Mouse (Mus musculus) MEL (cell line): Measurements from ENCODE around the gene Col24a1. TPM values are rescaled to one million over a fixed set of nuclear protein-coding genes. Genes with fewer than 3 reads are reported as not detected.

Experiments
- DNase-seq: peaks from one replicate; pipeline ENCODE4 v3.0.0; 2011; ENCODE audit warnings: low read depth, low spot score
- H3K27ac ChIP-seq: 2 replicates; pipeline ENCODE4 v1.5.1; 2012; ENCODE audit warnings: low read depth, mild to moderate bottlenecking, control low read depth, low read length, moderate library complexity; ENCODE audit not compliant: control insufficient read depth
- H3K27me3 ChIP-seq, 2 experiments: fragments of 150-350 bp in 1 of 2; sonication (generic) in 1 of 2; 2 replicates each; pipeline ENCODE4 v1.6.1; 2012; ENCODE audit warnings: low read length in 2 of 2, mild to moderate bottlenecking in 2 of 2, improper control_type of control experiment in 1 of 2, moderate library complexity in 1 of 2; ENCODE audit not compliant: insufficient read depth in 2 of 2, control insufficient read depth in 1 of 2
- H3K36me3 ChIP-seq, 2 experiments: 2 replicates each; pipeline ENCODE4 v1.6.1; 2012 to 2014; ENCODE audit warnings: low read length in 2 of 2, improper control_type of control experiment in 1 of 2, inconsistent platforms in 1 of 2, mild to moderate bottlenecking in 1 of 2; ENCODE audit not compliant: insufficient read depth in 2 of 2, control insufficient read depth in 1 of 2
- H3K4me1 ChIP-seq, 2 experiments: fragments of 150-350 bp in 1 of 2; sonication (generic) in 1 of 2; 2 replicates each; pipeline ENCODE4 v1.6.1; 2012; ENCODE audit warnings: low read length in 2 of 2, improper control_type of control experiment in 1 of 2, mild to moderate bottlenecking in 1 of 2; ENCODE audit not compliant: insufficient read depth in 2 of 2, control insufficient read depth in 1 of 2
- H3K4me3 ChIP-seq, 2 experiments: fragments of 150-350 bp in 1 of 2; sonication (generic) in 1 of 2; 2 replicates each; pipeline ENCODE4 v1.5.1; 2012; ENCODE audit warnings: low read depth in 2 of 2, low read length in 2 of 2, mild to moderate bottlenecking in 2 of 2, moderate library complexity in 2 of 2, control low read depth in 1 of 2, improper control_type of control experiment in 1 of 2; ENCODE audit not compliant: control insufficient read depth in 1 of 2, insufficient read depth in 1 of 2
- H3K79me2 ChIP-seq: 2 replicates; pipeline ENCODE4 v1.6.1; 2012; ENCODE audit warnings: mild to moderate bottlenecking, low read length, moderate library complexity; ENCODE audit not compliant: control insufficient read depth, poor library complexity, insufficient read depth
- H3K9ac ChIP-seq: 2 replicates; pipeline ENCODE4 v1.6.1; 2012; ENCODE audit warnings: low read depth, mild to moderate bottlenecking, control low read depth, low read length, moderate library complexity; ENCODE audit not compliant: control insufficient read depth, poor library complexity, severe bottlenecking
- H3K9me3 ChIP-seq: fragments of 150-350 bp; sonication (generic); replicated peaks from 2 replicates; pipeline ENCODE4 v1.6.1; 2012; ENCODE audit warnings: mild to moderate bottlenecking, low read length, improper control_type of control experiment, moderate library complexity; ENCODE audit not compliant: insufficient read depth
- BHLHE40 ChIP-seq: IDR thresholded peaks from 2 replicates; pipeline ENCODE4 v1.6.1; 2012; ENCODE audit warnings: low read depth, mild to moderate bottlenecking, inconsistent platforms, low read length, improper control_type of control experiment, borderline replicate concordance
- E2F4 ChIP-seq: IDR thresholded peaks from 2 replicates; pipeline ENCODE4 v1.6.1; 2011; ENCODE audit warnings: low read depth, low read length, improper control_type of control experiment, borderline replicate concordance
- ELF1 ChIP-seq: IDR thresholded peaks from 2 replicates; pipeline ENCODE4 v1.6.1; 2014; ENCODE audit warnings: low read depth, mild to moderate bottlenecking, inconsistent platforms, low read length, improper control_type of control experiment, moderate library complexity
- ETS1 ChIP-seq: IDR thresholded peaks from 2 replicates; pipeline ENCODE4 v1.6.1; 2012; ENCODE audit warnings: low read depth, mild to moderate bottlenecking, inconsistent platforms, low read length, improper control_type of control experiment, moderate library complexity
- GATA1 ChIP-seq: IDR thresholded peaks from 2 replicates; pipeline ENCODE4 v1.6.1; 2011; ENCODE audit warnings: low read depth, low read length, improper control_type of control experiment
- MAX ChIP-seq: IDR thresholded peaks from 2 replicates; pipeline ENCODE4 v1.6.1; 2011; ENCODE audit warnings: low read length, improper control_type of control experiment
- MXI1 ChIP-seq: IDR thresholded peaks from 2 replicates; pipeline ENCODE4 v1.6.1; 2011; ENCODE audit warnings: mild to moderate bottlenecking, low read depth, low read length, improper control_type of control experiment
- NELFE ChIP-seq: IDR thresholded peaks from 2 replicates; pipeline ENCODE4 v1.6.1; 2011; ENCODE audit warnings: low read depth, low read length, improper control_type of control experiment
- RAD21 ChIP-seq: IDR thresholded peaks from 2 replicates; pipeline ENCODE4 v1.6.1; 2011; ENCODE audit warnings: mild to moderate bottlenecking, low read depth, low read length, improper control_type of control experiment
- RCOR1 ChIP-seq: IDR thresholded peaks from 2 replicates; pipeline ENCODE4 v1.6.1; 2012; ENCODE audit warnings: low read depth, mild to moderate bottlenecking, inconsistent platforms, low read length, improper control_type of control experiment
- SMC3 ChIP-seq: IDR thresholded peaks from 2 replicates; pipeline ENCODE4 v1.6.1; 2011; ENCODE audit warnings: low read depth, low read length, improper control_type of control experiment
- TCF12 ChIP-seq: IDR thresholded peaks from 2 replicates; pipeline ENCODE4 v1.6.1; 2014; ENCODE audit warnings: low read depth, mild to moderate bottlenecking, inconsistent platforms, low read length, improper control_type of control experiment, moderate library complexity
- USF1 ChIP-seq: IDR thresholded peaks from 2 replicates; pipeline ENCODE4 v1.6.1; 2014; ENCODE audit warnings: low read depth, mild to moderate bottlenecking, inconsistent platforms, low read length, improper control_type of control experiment, moderate library complexity
- ZC3H11A ChIP-seq: IDR thresholded peaks from 2 replicates; pipeline ENCODE4 v1.6.1; 2012; ENCODE audit warnings: low read depth, mild to moderate bottlenecking, inconsistent platforms, low read length, improper control_type of control experiment
- ZKSCAN1 ChIP-seq: IDR thresholded peaks from 2 replicates; pipeline ENCODE4 v1.6.1; 2012; ENCODE audit warnings: low read depth, mild to moderate bottlenecking, inconsistent platforms, low read length, improper control_type of control experiment, moderate library complexity
- polyA plus RNA-seq, 2 experiments: library from polyadenylated mRNA; stranded (reverse) in 1 of 2; unstranded in 1 of 2; fragments of >175 nt in 1 of 2; fragments of >200 nt in 1 of 2; gene quantifications; 2 replicates each; pipeline versions ENCODE4 v1.2.1 to v1.2.4; 2012; ENCODE audit warnings: low replicate concordance in 2 of 2, low read depth in 1 of 2; ENCODE audit not compliant: insufficient read length in 2 of 2, insufficient read depth in 1 of 2, missing spikeins in 1 of 2
- total RNA-seq: library from RNA; depleted of rRNA; stranded (reverse); fragments of 300-350 nt; gene quantifications from 2 replicates; pipeline ENCODE4 v1.2.3, GENCODE M21; 2012

Gene Col24a1
- total and polyA plus RNA-seq, 3 experiments, result not detected

GRCm38 (mm10) chr3:145576482-145576822, 284.2 kb downstream of the Col24a1 start:
- no peak for TF ChIP-seq NELFE
- Histone ChIP-seq H3K4me3 (peak overlapping the region; percentile 74 to 81), H3K4me1 (peaks cover 0 to 7% of the 10 kb centered on the region in 2 experiments; a peak in 2 of 4 replicates), H3K36me3 (peaks cover 7 to 10% of the 10 kb centered on the region in 2 experiments), H3K27me3 (no peaks in the 10 kb centered on the region), H3K9ac (peak overlapping the region; percentile 77), H3K79me2 (peaks cover 20% of the 10 kb centered on the region), H3K9me3 (no peaks in the 10 kb centered on the region), H3K27ac (peak overlapping the region; percentile 48; the same call in 1 of the 2 replicates)
- DNase-seq, result no peak

GRCm38 (mm10) chr3:145576876-145577275, 284.6 kb downstream of the Col24a1 start:
- H3K36me3 ChIP-seq, result peaks cover 10% of the 10 kb centered on the region in 2 experiments
- H3K4me1 ChIP-seq, result peaks cover 0 to 7% of the 10 kb centered on the region in 2 experiments; a peak in 2 of 4 replicates
- peak overlapping the region; percentile 77 for H3K9ac ChIP-seq
- peaks cover 20% of the 10 kb centered on the region for H3K79me2 ChIP-seq
- no peaks in the 10 kb centered on the region for H3K9me3 ChIP-seq
- no peaks in the 10 kb centered on the region for H3K27me3 ChIP-seq
- H3K27ac ChIP-seq, result no peak overlapping the region
- H3K4me3 ChIP-seq, result peak overlapping the region; percentile 74 to 81
- TF ChIP-seq MXI1, result no peak
- TF ChIP-seq RCOR1, result no peak
- TF ChIP-seq GATA1, result no peak
- TF ChIP-seq SMC3, result no peak
- TF ChIP-seq USF1, result no peak
- TF ChIP-seq RAD21, result no peak
- TF ChIP-seq ETS1, result no peak
- TF ChIP-seq NELFE, result no peak
- TF ChIP-seq ELF1, result no peak
- DNase-seq, result peak; percentile 23

- Histone ChIP-seq H3K4me1 (no peaks in the 10 kb centered on the region), H3K27ac (no peak overlapping the region), H3K36me3 (peaks cover 0 to 22% of the 10 kb centered on the region in 2 experiments; a peak in 2 of 4 replicates), H3K9me3 (no peaks in the 10 kb centered on the region), H3K27me3 (no peaks in the 10 kb centered on the region), H3K79me2 (peaks cover 4% of the 10 kb centered on the region; the same call in 1 of the 2 replicates)
- no peak for DNase-seq
- TF ChIP-seq ZKSCAN1 (no peak), MAX (no peak), BHLHE40 (no peak), E2F4 (no peak), ZC3H11A (no peak), TCF12 (no peak)
- TF ChIP-seq, all 39 proteins: peak for 0
- H3K4me3 ChIP-seq, result no peak overlapping the region
- no peak overlapping the region for H3K9ac ChIP-seq
These were observed 290.8 kb downstream of the Col24a1 start for GRCm38 (mm10) chr3:145583043-145583442.
